Mouse (Mus musculus): ENCODE data around the gene Cdc42bpa. TPM values are rescaled to one million over a fixed set of nuclear protein-coding genes. Genes with fewer than 3 reads are reported as not detected.

Cdc42bpa gene
- polyA plus RNA-seq, 1 experiment from 2014 or later, result 11.7 TPM

GRCm38 (mm10) chr1:180178340-180178739 is 218.1 kb downstream of the Cdc42bpa start:
- Histone ChIP-seq H3K27me3 (ENCODE audit: low read depth, poor library complexity, severe bottlenecking) (no peaks in the 10 kb centered on the region), H3K4me1 (no peaks in the 10 kb centered on the region), H3K9me3 (replicated peaks) (no peaks in the 10 kb centered on the region), H3K4me3 (no peak overlapping the region), H3K27ac (replicated peaks) (no peak overlapping the region), H3K36me3 (no peaks in the 10 kb centered on the region)
- WGBS, result 90% methylated on average over 9 of the region's 9 CpGs
- no peak for DNase-seq (ENCODE audit: low spot score)

- WGBS, result 89% methylated on average over 4 of the region's 4 CpGs
- H3K36me3 ChIP-seq, result no peaks in the 10 kb centered on the region
- no peak overlapping the region for H3K27ac ChIP-seq (replicated peaks)
- DNase-seq (ENCODE audit: low spot score), result no peak
- H3K4me1 ChIP-seq, result no peaks in the 10 kb centered on the region
- no peaks in the 10 kb centered on the region for H3K9me3 ChIP-seq (replicated peaks)
- H3K27me3 ChIP-seq (ENCODE audit: low read depth, poor library complexity, severe bottlenecking), result no peaks in the 10 kb centered on the region
- no peak overlapping the region for H3K4me3 ChIP-seq
Observed at GRCm38 (mm10) chr1:180179100-180179499, 218.8 kb downstream of the Cdc42bpa start.

GRCm38 (mm10) chr1:180179840-180180239 is 219.6 kb downstream of the Cdc42bpa start:
- Histone ChIP-seq H3K4me3 (no peak overlapping the region), H3K27me3 (ENCODE audit: low read depth, poor library complexity, severe bottlenecking) (no peaks in the 10 kb centered on the region), H3K4me1 (no peaks in the 10 kb centered on the region), H3K27ac (replicated peaks) (no peak overlapping the region), H3K36me3 (no peaks in the 10 kb centered on the region), H3K9me3 (replicated peaks) (no peaks in the 10 kb centered on the region)
- 91% methylated on average over 2 of the region's 2 CpGs for WGBS
- DNase-seq (ENCODE audit: low spot score), result no peak

- WGBS, result 82% methylated on average over 7 of the region's 7 CpGs
- no peak overlapping the region for H3K27ac ChIP-seq (replicated peaks)
- H3K4me1 ChIP-seq, result no peaks in the 10 kb centered on the region
- no peak overlapping the region for H3K4me3 ChIP-seq
- H3K9me3 ChIP-seq (replicated peaks), result no peaks in the 10 kb centered on the region
- no peaks in the 10 kb centered on the region for H3K27me3 ChIP-seq (ENCODE audit: low read depth, poor library complexity, severe bottlenecking)
- no peak for DNase-seq (ENCODE audit: low spot score)
- no peaks in the 10 kb centered on the region for H3K36me3 ChIP-seq
Observed at GRCm38 (mm10) chr1:180181304-180181965, 221.2 kb downstream of the Cdc42bpa start.

- no peaks in the 10 kb centered on the region for H3K36me3 ChIP-seq
- 86% methylated on average over 9 of the region's 9 CpGs for WGBS
- no peak overlapping the region for H3K27ac ChIP-seq (replicated peaks)
- no peaks in the 10 kb centered on the region for H3K27me3 ChIP-seq (ENCODE audit: low read depth, poor library complexity, severe bottlenecking)
- H3K9me3 ChIP-seq (replicated peaks), result no peaks in the 10 kb centered on the region
- no peak for DNase-seq (ENCODE audit: low spot score)
- H3K4me1 ChIP-seq, result no peaks in the 10 kb centered on the region
- no peak overlapping the region for H3K4me3 ChIP-seq
Observed at GRCm38 (mm10) chr1:180181966-180182319, 221.7 kb downstream of the Cdc42bpa start.

GRCm38 (mm10) chr1:180182731-180183130 is 222.5 kb downstream of the Cdc42bpa start:
- Histone ChIP-seq H3K27ac (replicated peaks) (no peak overlapping the region), H3K36me3 (no peaks in the 10 kb centered on the region), H3K4me1 (no peaks in the 10 kb centered on the region), H3K9me3 (replicated peaks) (no peaks in the 10 kb centered on the region), H3K4me3 (no peak overlapping the region), H3K27me3 (ENCODE audit: low read depth, poor library complexity, severe bottlenecking) (no peaks in the 10 kb centered on the region)
- WGBS, result 73% methylated on average over 3 of the region's 3 CpGs
- DNase-seq (ENCODE audit: low spot score), result no peak

GRCm38 (mm10) chr1:180183525-180184159 is 223.4 kb downstream of the Cdc42bpa start:
- Histone ChIP-seq H3K36me3 (no peaks in the 10 kb centered on the region), H3K27ac (replicated peaks) (no peak overlapping the region), H3K9me3 (replicated peaks) (no peaks in the 10 kb centered on the region), H3K4me3 (no peak overlapping the region), H3K27me3 (ENCODE audit: low read depth, poor library complexity, severe bottlenecking) (no peaks in the 10 kb centered on the region), H3K4me1 (no peaks in the 10 kb centered on the region)
- WGBS, result 95% methylated on average over 6 of the region's 6 CpGs
- DNase-seq (ENCODE audit: low spot score), result no peak

- no peak overlapping the region for H3K4me3 ChIP-seq
- H3K27me3 ChIP-seq (ENCODE audit: low read depth, poor library complexity, severe bottlenecking), result no peaks in the 10 kb centered on the region
- 74% methylated on average over 7 of the region's 7 CpGs for WGBS
- no peaks in the 10 kb centered on the region for H3K36me3 ChIP-seq
- no peak for DNase-seq (ENCODE audit: low spot score)
- no peaks in the 10 kb centered on the region for H3K9me3 ChIP-seq (replicated peaks)
- H3K27ac ChIP-seq (replicated peaks), result no peak overlapping the region
- H3K4me1 ChIP-seq, result no peaks in the 10 kb centered on the region
Observed at GRCm38 (mm10) chr1:180184768-180185167, 224.5 kb downstream of the Cdc42bpa start.

- H3K27me3 ChIP-seq (ENCODE audit: low read depth, poor library complexity, severe bottlenecking), result no peaks in the 10 kb centered on the region
- H3K27ac ChIP-seq (replicated peaks), result no peak overlapping the region
- DNase-seq (ENCODE audit: low spot score), result no peak
- H3K4me1 ChIP-seq, result no peaks in the 10 kb centered on the region
- H3K36me3 ChIP-seq, result no peaks in the 10 kb centered on the region
- no peaks in the 10 kb centered on the region for H3K9me3 ChIP-seq (replicated peaks)
- 79% methylated on average over 5 of the region's 5 CpGs for WGBS
- H3K4me3 ChIP-seq, result no peak overlapping the region
Observed at GRCm38 (mm10) chr1:180185877-180186276, 225.6 kb downstream of the Cdc42bpa start.

- Histone ChIP-seq H3K27ac (replicated peaks) (no peak overlapping the region), H3K4me1 (no peaks in the 10 kb centered on the region), H3K9me3 (replicated peaks) (no peaks in the 10 kb centered on the region), H3K4me3 (no peak overlapping the region), H3K36me3 (no peaks in the 10 kb centered on the region), H3K27me3 (ENCODE audit: low read depth, poor library complexity, severe bottlenecking) (no peaks in the 10 kb centered on the region)
- DNase-seq (ENCODE audit: low spot score), result no peak
- WGBS, result 87% methylated on average over 3 of the region's 3 CpGs
Observed at GRCm38 (mm10) chr1:180186371-180186770, 226.1 kb downstream of the Cdc42bpa start.

- no peaks in the 10 kb centered on the region for H3K4me1 ChIP-seq
- 92% methylated on average over 4 of the region's 4 CpGs for WGBS
- no peaks in the 10 kb centered on the region for H3K36me3 ChIP-seq
- no peak overlapping the region for H3K4me3 ChIP-seq
- H3K27me3 ChIP-seq (ENCODE audit: low read depth, poor library complexity, severe bottlenecking), result no peaks in the 10 kb centered on the region
- DNase-seq (ENCODE audit: low spot score), result no peak
- no peaks in the 10 kb centered on the region for H3K9me3 ChIP-seq (replicated peaks)
- no peak overlapping the region for H3K27ac ChIP-seq (replicated peaks)
Observed at GRCm38 (mm10) chr1:180188951-180189350, 228.7 kb downstream of the Cdc42bpa start.

GRCm38 (mm10) chr1:180191112-180191511 is 230.8 kb downstream of the Cdc42bpa start:
- Histone ChIP-seq H3K36me3 (no peaks in the 10 kb centered on the region), H3K4me1 (peaks cover 9% of the 10 kb centered on the region)
- 88% methylated on average over 8 of the region's 8 CpGs for WGBS

GRCm38 (mm10) chr1:180191651-180192220 is 231.5 kb downstream of the Cdc42bpa start:
- no peak overlapping the region for H3K27ac ChIP-seq (replicated peaks)
- no peaks in the 10 kb centered on the region for H3K9me3 ChIP-seq (replicated peaks)
- 77% methylated on average over 7 of the region's 7 CpGs for WGBS
- peaks cover 15% of the 10 kb centered on the region for H3K4me1 ChIP-seq
- no peak for DNase-seq (ENCODE audit: low spot score)
- no peaks in the 10 kb centered on the region for H3K36me3 ChIP-seq
- H3K4me3 ChIP-seq, result no peak overlapping the region
- 0 out of 2 replicates have a peak, but pooled peaks cover 4% of the 10 kb centered on the region for H3K27me3 ChIP-seq (ENCODE audit: low read depth, poor library complexity, severe bottlenecking)

More at GRCm38 (mm10) chr1:180191112-180191511, 230.8 kb downstream of the Cdc42bpa start:
- 0 out of 2 replicates have a peak, but pooled peaks cover 4% of the 10 kb centered on the region for H3K27me3 ChIP-seq (ENCODE audit: low read depth, poor library complexity, severe bottlenecking)
- no peak for DNase-seq (ENCODE audit: low spot score)
- no peak overlapping the region for H3K27ac ChIP-seq (replicated peaks)
- no peak overlapping the region for H3K4me3 ChIP-seq
- no peaks in the 10 kb centered on the region for H3K9me3 ChIP-seq (replicated peaks)

Data from midbrain, embryonic 10.5 days (tissue).